9 mouse cellular contexts compared by ENCODE assay signal in the genomic region with DNA sequence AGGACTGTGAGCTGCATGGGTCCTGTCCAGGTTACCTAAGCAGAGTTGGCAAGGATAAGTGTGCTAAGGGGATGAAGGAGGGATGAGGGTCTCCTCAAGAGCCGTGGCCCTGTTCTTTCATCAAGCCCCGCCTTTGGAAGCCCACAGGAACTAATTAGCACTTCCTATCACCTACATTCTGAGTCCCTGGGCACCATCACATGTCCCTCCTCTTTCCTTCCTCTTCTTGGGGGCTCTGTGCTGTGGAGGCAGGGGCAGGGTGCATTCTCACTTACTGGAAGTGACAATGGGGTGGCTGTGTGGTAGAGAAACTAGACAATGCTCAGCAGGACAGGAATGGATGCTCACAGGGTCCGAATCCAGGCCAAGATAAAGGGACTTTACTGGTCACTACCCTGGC. TPM values are rescaled to one million over a fixed set of nuclear protein-coding genes. Genes with fewer than 3 reads are reported as not detected.
DNase-seq lines count a peak whose midpoint lies in the region; ATAC-seq lines count a peak whose summit lies in the region.
"Had no signal": no experiment of that assay in that cellular context is flagged by ENCODE, and none has a peak within 500 bp of the region (broad histone marks: within the 10 kb centered on the region; RNA-seq: fewer than 3 reads in every experiment).

No protein-coding gene starts in this region.

- 25% methylated on average over 3 of the region's 3 CpGs for WGBS in heart, embryonic 12.5 days
- 21% methylated on average over 3 of the region's 3 CpGs for WGBS in liver, embryonic 13.5 days (ENCODE audit: insufficient replicate concordance)

- H3K4me1 ChIP-seq in heart, embryonic 12.5 days (replicated peaks): peaks cover 49% of the 10 kb centered on the region
- peaks cover 66% of the 10 kb centered on the region for H3K4me1 ChIP-seq in liver, embryonic 13.5 days (replicated peaks)

- no peak overlapping the region for H3K4me3 ChIP-seq in heart, embryonic 12.5 days
- no peak overlapping the region for H3K4me3 ChIP-seq in liver, embryonic 13.5 days (replicated peaks)
- H3K4me3 ChIP-seq: myocyte had no signal

- H3K27me3 ChIP-seq in heart, embryonic 12.5 days (replicated peaks): no peaks in the 10 kb centered on the region
- H3K27me3 ChIP-seq in liver, embryonic 13.5 days: no peaks in the 10 kb centered on the region

- no peak for DNase-seq in heart, postnatal 4 days
- DNase-seq in spleen, postnatal 36 days (ENCODE audit: low spot score in 2 of 2): peak; percentile 32 to 37
- DNase-seq in spleen, adult 12 weeks (ENCODE audit: low spot score): no peak
- no peak for DNase-seq in liver, embryonic 13.5 days
- no peak for DNase-seq in layer of hippocampus, adult 8-10 months (ENCODE audit: low spot score in 2 of 2)
- no peak for DNase-seq in layer of hippocampus, postnatal 25 days (ENCODE audit: extremely low spot score in 1 of 2, low spot score in 1 of 2)

- 0 out of 2 replicates have a peak overlapping the region, but pooled peaks have one; percentile 9 for H3K9ac ChIP-seq in heart, embryonic 12.5 days
- peak overlapping the region; percentile 37; the same call in 1 of the 2 replicates for H3K9ac ChIP-seq in liver, embryonic 13.5 days

- H3K4me2 ChIP-seq in heart, embryonic 12.5 days: peak overlapping the region; percentile 0; the same call in 1 of the 2 replicates
- H3K4me2 ChIP-seq in liver, embryonic 13.5 days: peak overlapping the region; percentile 40; the same call in 1 of the 2 replicates

- H3K9me3 ChIP-seq in heart, embryonic 12.5 days (replicated peaks): no peaks in the 10 kb centered on the region
- H3K9me3 ChIP-seq in liver, embryonic 13.5 days (replicated peaks): no peaks in the 10 kb centered on the region

- H3K27ac ChIP-seq in heart, embryonic 12.5 days (ENCODE audit: poor library complexity, severe bottlenecking): peak overlapping the region; percentile 85
- H3K27ac ChIP-seq in liver, embryonic 13.5 days: peak overlapping the region; percentile 50; the same call in 1 of the 2 replicates

- no peak for ATAC-seq in heart, embryonic 12.5 days (ENCODE audit: insufficient number of reproducible peaks, low FRiP score)
- no peak for ATAC-seq in liver, embryonic 13.5 days (ENCODE audit: low read depth)
- no peak for ATAC-seq in cerebellum, adult (ENCODE audit: insufficient number of reproducible peaks, low FRiP score, low TSS enrichment)

- no peaks in the 10 kb centered on the region for H3K36me3 ChIP-seq in heart, embryonic 12.5 days
- no peaks in the 10 kb centered on the region for H3K36me3 ChIP-seq in liver, embryonic 13.5 days

RNA-seq across cellular contexts. Expression of gene Gnb1, which starts 3.4 kb away (rescaled TPM):
- polyA plus RNA-seq in heart, embryonic 12.5 days (2016; fragmentation: Nextera tagmentation; extraction: Ambion mirVana): 394 and 400 TPM in 2 replicates
- total RNA-seq in heart, postnatal 4 days (2021): 100 to 1,000 TPM; 386 to 391 TPM
- polyA plus RNA-seq in liver, embryonic 13.5 days (2015; fragmentation: Nextera tagmentation; extraction: Ambion mirVana): 130 and 137 TPM in 2 replicates
- 100 to 1,000 TPM; 649 to 753 (median 695) TPM for total RNA-seq in layer of hippocampus, adult 8-10 months (2022)
- 100 to 1,000 TPM; 763 to 780 TPM for total RNA-seq in layer of hippocampus, postnatal 25 days (2021)

RNA-seq across cellular contexts. Expression of gene Tmem52, which starts 18.8 kb away (rescaled TPM):
- not detected in 2 replicates for polyA plus RNA-seq in heart, embryonic 12.5 days (2016; fragmentation: Nextera tagmentation; extraction: Ambion mirVana)
- total RNA-seq in heart, postnatal 4 days (2021): not detected
- not detected in 2 replicates for polyA plus RNA-seq in liver, embryonic 13.5 days (2015; fragmentation: Nextera tagmentation; extraction: Ambion mirVana)
- 1 to 10 TPM; 1.9 to 4.0 (median 3.0) TPM for total RNA-seq in layer of hippocampus, adult 8-10 months (2022)
- 1 to 10 TPM; 3.0 to 5.6 TPM for total RNA-seq in layer of hippocampus, postnatal 25 days (2021)
- polyA plus RNA-seq: myocyte had no signal

Comparison
In these comparisons a context has a peak if more than half of its experiments do, and no peak if none do; other contexts are left out.
1. DNase-seq: peak in spleen, postnatal 36 days (2 of 2); none in heart, postnatal 4 days (single experiment), spleen, adult 12 weeks (single experiment), liver, embryonic 13.5 days (single experiment), layer of hippocampus, adult 8-10 months (0 of 2) and layer of hippocampus, postnatal 25 days (0 of 2).